Mouse (Mus musculus) ES-E14 (cell line): ENCODE results near the gene Bzw2. TPM values are rescaled to one million over a fixed set of nuclear protein-coding genes. Genes with fewer than 3 reads are reported as not detected.
A peak's percentile ranks its signal among the peaks of the same experiment; 100 is the strongest.

ENCODE experiments used
- DNase-seq: peaks from one replicate; pipeline ENCODE4 v3.0.0-alpha.2; 2013; ENCODE audit warnings: low read depth, low spot score
- H3K27ac ChIP-seq: 2 replicates; pipeline ENCODE4 v1.5.1; 2012; ENCODE audit warnings: low read depth, mild to moderate bottlenecking, low read length, moderate library complexity, mixed read lengths; ENCODE audit not compliant: poor library complexity, insufficient read depth, severe bottlenecking
- H3K36me3 ChIP-seq: 2 replicates; pipeline ENCODE4 v1.6.1; 2012; ENCODE audit warnings: mild to moderate bottlenecking, low read length, moderate library complexity, mixed read lengths; ENCODE audit not compliant: control insufficient read depth, poor library complexity, insufficient read depth, severe bottlenecking
- H3K4me1 ChIP-seq, 2 experiments: fragments of 150-350 bp in 1 of 2; sonication (generic) in 1 of 2; 2 replicates each; pipeline ENCODE4 v1.6.1; 2012; ENCODE audit warnings: low read length in 2 of 2, mild to moderate bottlenecking in 1 of 2, mixed read lengths in 1 of 2; ENCODE audit not compliant: control insufficient read depth in 2 of 2, insufficient read depth in 2 of 2, poor library complexity in 1 of 2
- H3K4me3 ChIP-seq, 2 experiments: fragments of 150-350 bp in 1 of 2; sonication (generic) in 1 of 2; 2 replicates each; pipeline ENCODE4 v1.5.1; 2012; ENCODE audit warnings: low read length in 2 of 2, low read depth in 1 of 2, mild to moderate bottlenecking in 1 of 2, mixed read lengths in 1 of 2; ENCODE audit not compliant: insufficient read depth in 1 of 2, poor library complexity in 1 of 2, severe bottlenecking in 1 of 2
- H3K9ac ChIP-seq: 2 replicates; pipeline ENCODE4 v1.6.1; 2012; ENCODE audit warnings: low read depth, mild to moderate bottlenecking, low read length, mixed read lengths; ENCODE audit not compliant: poor library complexity, insufficient read depth, severe bottlenecking
- H3K9me3 ChIP-seq: fragments of 150-350 bp; sonication (generic); 2 replicates; pipeline ENCODE4 v1.6.1; 2012; ENCODE audit warnings: low read depth, mild to moderate bottlenecking, low read length; ENCODE audit not compliant: control insufficient read depth, insufficient read depth
- CHD2 ChIP-seq: IDR thresholded peaks from 2 replicates; pipeline ENCODE4 v1.6.1; 2014; ENCODE audit warnings: mild to moderate bottlenecking, low read depth, low read length, inconsistent platforms
- HCFC1 ChIP-seq: IDR thresholded peaks from 2 replicates; pipeline ENCODE4 v1.6.1; 2012; ENCODE audit warnings: low read length, inconsistent platforms, borderline replicate concordance; ENCODE audit not compliant: insufficient read depth
- MAFK ChIP-seq: IDR thresholded peaks from 2 replicates; pipeline ENCODE4 v1.6.1; 2014; ENCODE audit warnings: mild to moderate bottlenecking, low read depth, low read length, inconsistent platforms; ENCODE audit not compliant: insufficient read depth
- ZC3H11A ChIP-seq: IDR thresholded peaks from 2 replicates; pipeline ENCODE4 v1.6.1; 2012; ENCODE audit warnings: low read depth, mild to moderate bottlenecking, inconsistent platforms, low read length, borderline replicate concordance
- ZNF384 ChIP-seq: IDR thresholded peaks from 2 replicates; pipeline ENCODE4 v1.6.1; 2012; ENCODE audit warnings: low read depth, low read length, inconsistent platforms
- in situ Hi-C, 2 experiments: fragments of 600-800 bp; cut with MboI; formaldehyde crosslinking; loops; one replicate each; pipeline ENCODE4 v1.15.1; 2025; ENCODE audit warnings: low sequenced_read_pairs in 2 of 2, inconsistent platforms in 1 of 2; ENCODE audit not compliant: unreplicated experiment in 2 of 2
- total RNA-seq: library from RNA; depleted of rRNA; stranded (reverse); fragments of 300-350 nt; gene quantifications from 2 replicates; pipeline ENCODE4 v1.2.3, GENCODE M21; 2012

The Bzw2 gene
- total RNA-seq, 1 experiment: 176 TPM

GRCm38 (mm10) chr12:36165299-36165698 lies 7.4 kb upstream of the Bzw2 start:
- H3K4me3 ChIP-seq: no peak overlapping the region
- TF ChIP-seq CHD2 (no peak), ZNF384 (no peak), MAFK (no peak), ZC3H11A (no peak), HCFC1 (no peak)
- no peak overlapping the region for H3K27ac ChIP-seq
- DNase-seq: no peak
- in situ Hi-C loops: no loop called here
- H3K4me1 ChIP-seq: no peaks in the 10 kb centered on the region; a peak in 1 of 4 replicates
- H3K36me3 ChIP-seq: peaks cover under 1% of the 10 kb centered on the region; the same call in 1 of the 2 replicates
- H3K9ac ChIP-seq: no peak overlapping the region
- no peaks in the 10 kb centered on the region for H3K9me3 ChIP-seq

GRCm38 (mm10) chr12:36164126-36164791 lies 6.4 kb upstream of the Bzw2 start:
- no peak for TF ChIP-seq CHD2
- TF ChIP-seq MAFK: no peak
- TF ChIP-seq HCFC1: no peak
- no peak for TF ChIP-seq ZC3H11A
- TF ChIP-seq ZNF384: no peak
- no peak for DNase-seq
- no peak overlapping the region for H3K4me3 ChIP-seq
- H3K9ac ChIP-seq: no peak overlapping the region
- H3K36me3 ChIP-seq: no peaks in the 10 kb centered on the region
- in situ Hi-C loops: no loop called here
- no peaks in the 10 kb centered on the region for H3K9me3 ChIP-seq
- no peaks in the 10 kb centered on the region; a peak in 1 of 4 replicates for H3K4me1 ChIP-seq
- H3K27ac ChIP-seq: no peak overlapping the region

GRCm38 (mm10) chr12:36157304-36157637 lies 609 bp downstream of the Bzw2 start:
- no peak for DNase-seq
- H3K9ac ChIP-seq: peak overlapping the region; percentile 73
- H3K27ac ChIP-seq: peak overlapping the region; percentile 20; the same call in 1 of the 2 replicates
- peaks cover 2% of the 10 kb centered on the region; the same call in 1 of the 2 replicates for H3K36me3 ChIP-seq
- H3K4me1 ChIP-seq: peaks cover 7 to 10% of the 10 kb centered on the region in 2 experiments
- no peaks in the 10 kb centered on the region for H3K9me3 ChIP-seq
- H3K4me3 ChIP-seq: peak overlapping the region; percentile 74
- in situ Hi-C loops: no loop called here
- TF ChIP-seq MAFK (no peak), ZC3H11A (no peak), HCFC1 (no peak), ZNF384 (no peak), CHD2 (no peak)

- peak within 1 kb of the TSS; percentile 58 for H3K27ac ChIP-seq
- H3K9me3 ChIP-seq: no peaks in the 10 kb centered on the region
- H3K36me3 ChIP-seq: peaks cover 2% of the 10 kb centered on the region; the same call in 1 of the 2 replicates
- H3K4me3 ChIP-seq: peak within 1 kb of the TSS; percentile 74 to 98
- H3K9ac ChIP-seq: peak within 1 kb of the TSS; percentile 94
- DNase-seq: peak; percentile 88
- in situ Hi-C loops: no loop called here
- TF ChIP-seq ZC3H11A: 0 out of 2 replicates have a peak, but pooled peaks have one; percentile 40
- no peak for TF ChIP-seq MAFK
- H3K4me1 ChIP-seq: peaks cover 7 to 10% of the 10 kb centered on the region in 2 experiments
Observed at GRCm38 (mm10) chr12:36156637-36157303, 1.1 kb downstream of the Bzw2 start, which contains the start of gene Ankmy2. Ankmy2 (plus strand) TSS chr12:36157114.
